Mouse (Mus musculus): ENCODE measurements around the gene Galnt17.

Gene Galnt17

DNA sequence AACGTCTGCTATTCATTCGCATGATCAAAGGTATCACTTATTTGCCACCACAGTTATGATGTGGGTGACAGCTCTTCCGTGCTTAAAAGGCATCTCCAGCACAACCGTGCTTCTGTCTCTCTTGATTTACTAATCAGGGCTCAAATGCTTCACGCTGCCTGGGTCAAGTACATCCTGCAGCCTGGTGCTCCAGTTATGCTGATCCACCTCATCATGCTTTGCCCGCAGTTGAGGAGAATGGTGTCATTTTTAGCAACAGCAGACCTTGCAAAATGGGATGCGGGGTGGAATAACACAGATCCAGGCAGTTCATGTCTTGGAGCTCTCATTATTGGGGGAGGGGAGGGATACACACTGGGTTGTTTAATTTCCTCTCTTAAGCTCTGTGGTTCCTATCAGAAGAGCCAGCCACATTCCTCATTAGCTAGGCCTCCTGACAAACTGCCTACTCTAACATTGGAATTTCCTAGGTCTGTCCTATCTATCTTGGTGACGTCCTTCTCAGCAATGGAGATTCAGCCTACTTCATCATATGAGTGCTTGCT, 187.9 kb downstream of the Galnt17 start:
- no peak for DNase-seq (ENCODE audit: low read depth, low spot score)

DNA sequence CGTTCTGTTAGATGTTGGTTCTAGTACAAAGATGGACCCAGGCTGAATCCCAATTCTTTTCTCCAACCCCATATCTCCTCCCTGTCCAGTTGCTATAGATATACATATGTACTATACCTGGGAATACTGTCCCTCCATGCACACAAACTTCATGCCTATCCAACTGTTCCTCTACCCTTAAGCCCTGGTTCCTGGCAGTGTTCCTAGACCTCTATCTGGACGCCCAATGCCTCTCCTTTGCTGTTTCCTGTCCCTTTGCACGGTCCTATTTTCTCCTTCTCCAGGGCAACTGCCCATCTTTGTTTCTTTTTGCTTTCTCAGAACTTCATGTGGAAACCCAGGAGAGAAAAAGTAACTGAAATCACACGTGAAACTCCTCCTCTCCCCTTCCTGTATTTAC, 188.4 kb downstream of the Galnt17 start:
- DNase-seq (ENCODE audit: low read depth, low spot score), result no peak

DNA sequence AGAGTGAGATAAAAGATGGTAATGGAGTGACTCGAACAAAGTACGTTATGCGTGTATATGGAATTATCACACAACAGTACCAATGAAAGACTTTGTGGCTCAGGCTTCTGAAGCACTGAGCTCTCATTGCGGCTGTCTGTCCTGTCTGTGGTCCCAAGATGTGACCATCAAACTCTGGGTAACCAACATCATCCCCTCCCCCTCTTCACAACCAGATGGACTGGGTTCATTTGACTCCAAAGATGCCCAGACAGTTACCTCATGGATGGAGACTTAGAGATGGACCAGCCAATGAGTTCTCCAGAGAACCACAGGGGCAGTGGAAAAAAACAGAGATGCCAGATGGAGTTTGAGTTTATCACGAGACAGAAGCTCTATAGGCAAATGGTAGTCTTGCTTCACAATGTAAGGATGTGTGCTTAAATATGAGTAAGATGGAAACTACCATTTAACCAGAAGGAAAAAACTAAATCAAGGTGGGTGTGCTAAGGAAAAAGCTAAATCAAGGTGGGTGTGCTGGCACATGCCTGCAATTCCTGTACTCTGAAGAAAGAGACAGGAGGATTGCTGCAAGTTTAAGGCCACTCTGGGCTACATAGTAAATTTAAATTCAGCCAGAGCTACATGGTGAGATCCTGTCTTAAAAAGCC, 190.8 kb downstream of the Galnt17 start:
- DNase-seq (ENCODE audit: low read depth, low spot score), result no peak

DNA sequence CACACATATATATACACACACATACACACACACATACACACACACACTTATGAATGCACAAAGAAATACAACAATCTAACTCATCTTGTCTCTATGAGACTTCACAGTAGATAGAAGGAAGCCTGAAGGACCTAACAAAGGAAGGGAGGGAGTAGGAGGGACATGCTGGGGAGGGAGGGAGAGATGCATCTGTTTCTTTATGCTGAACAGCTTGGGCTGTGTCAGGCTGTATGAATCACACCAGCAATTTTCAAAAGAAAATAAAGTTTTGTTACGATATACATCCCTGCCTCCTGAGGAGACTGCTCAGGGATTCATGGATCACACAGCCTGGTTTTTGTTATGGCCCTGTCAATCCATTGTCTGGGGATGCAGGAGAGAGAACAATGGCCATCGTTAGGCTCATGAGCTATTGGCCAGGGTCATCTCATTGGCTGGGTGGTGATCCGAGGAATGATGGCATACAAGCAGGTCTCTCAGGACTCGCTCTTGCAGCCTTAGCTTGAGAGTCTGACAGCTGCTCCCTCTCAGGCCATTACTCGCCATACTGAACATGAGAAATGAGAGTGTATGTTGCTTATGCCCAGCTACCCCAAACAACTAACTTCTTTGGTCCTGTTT, 194.3 kb downstream of the Galnt17 start:
- DNase-seq (ENCODE audit: low read depth, low spot score), result no peak

DNA sequence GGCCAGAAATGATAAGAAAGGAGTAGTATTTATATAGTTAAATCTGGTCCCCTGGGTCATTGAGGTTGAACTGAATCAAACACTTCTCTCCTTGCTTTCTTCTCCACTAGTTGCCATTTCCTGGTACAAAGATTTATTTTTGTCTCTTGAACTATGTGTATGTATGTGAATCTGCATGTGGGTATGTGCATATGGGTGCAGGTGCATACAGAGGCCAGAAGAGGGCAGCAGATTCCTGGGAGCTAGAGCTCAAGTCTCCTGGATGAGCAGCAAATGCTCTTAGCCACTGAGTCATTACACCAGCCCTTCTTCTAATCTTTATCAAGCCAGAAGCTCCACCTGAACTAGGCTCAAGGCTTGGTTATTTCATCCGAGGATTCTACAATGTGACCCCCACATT, 201.1 kb downstream of the Galnt17 start:
- DNase-seq (ENCODE audit: low read depth, low spot score), result no peak

DNA sequence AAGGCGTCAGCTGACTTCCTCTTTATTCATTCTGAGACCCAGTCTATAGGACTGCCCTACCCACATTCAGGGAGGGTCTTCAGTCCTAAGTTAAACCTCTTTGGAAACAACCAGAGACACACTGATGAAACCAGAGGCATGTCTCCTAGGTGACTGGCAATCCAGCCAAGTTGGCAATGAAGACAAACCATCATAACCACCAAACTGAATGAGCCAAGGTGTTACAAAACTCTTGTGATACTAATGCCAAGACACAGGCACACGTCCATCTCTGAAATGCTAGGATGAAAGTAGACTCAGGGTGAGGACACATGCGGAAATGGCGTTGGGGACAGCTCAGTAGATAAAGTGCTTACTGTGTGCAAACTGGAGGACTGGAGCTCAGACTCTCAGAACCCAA, 211.5 kb downstream of the Galnt17 start:
- DNase-seq (ENCODE audit: low read depth, low spot score), result no peak

DNA sequence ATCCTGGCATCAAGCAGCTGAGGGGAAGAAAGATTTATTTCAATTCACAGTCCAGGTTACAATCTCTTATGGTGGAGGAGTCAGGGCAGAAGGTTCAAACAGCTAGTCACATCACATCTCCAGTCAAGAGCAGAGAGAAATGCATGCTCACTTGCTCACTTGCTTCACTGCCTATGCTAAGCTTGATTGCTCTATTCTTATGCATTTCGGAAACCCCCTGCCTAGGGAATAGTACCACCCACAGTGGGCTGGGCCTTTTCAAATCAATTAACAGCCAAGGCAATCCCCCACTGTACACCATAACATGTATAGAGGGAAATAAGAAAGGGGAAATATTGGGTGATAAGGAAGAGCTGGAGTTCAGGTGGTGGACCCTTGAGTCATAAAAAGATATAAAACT, 212.7 kb downstream of the Galnt17 start:
- no peak for DNase-seq (ENCODE audit: low read depth, low spot score)

DNA sequence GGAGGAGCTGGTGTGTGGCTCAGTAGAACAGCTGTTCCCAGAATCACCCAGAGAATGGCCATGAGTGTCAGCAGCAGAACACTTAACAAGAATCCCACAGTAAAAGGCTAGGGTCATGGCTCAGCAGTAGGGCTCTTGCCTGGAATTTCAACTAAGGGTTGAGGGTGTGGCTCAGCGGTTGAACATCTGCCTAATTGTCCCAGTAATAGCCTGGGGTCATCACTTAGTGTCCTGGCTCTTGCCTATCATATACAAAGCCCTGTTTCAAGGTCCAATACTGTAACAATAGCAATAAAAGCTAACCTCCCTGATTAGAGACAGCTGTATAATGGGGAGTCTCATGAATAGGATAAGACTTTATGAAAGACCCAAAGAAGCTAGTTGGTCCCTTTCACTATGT, 213.5 kb downstream of the Galnt17 start:
- DNase-seq (ENCODE audit: low read depth, low spot score), result no peak

DNA sequence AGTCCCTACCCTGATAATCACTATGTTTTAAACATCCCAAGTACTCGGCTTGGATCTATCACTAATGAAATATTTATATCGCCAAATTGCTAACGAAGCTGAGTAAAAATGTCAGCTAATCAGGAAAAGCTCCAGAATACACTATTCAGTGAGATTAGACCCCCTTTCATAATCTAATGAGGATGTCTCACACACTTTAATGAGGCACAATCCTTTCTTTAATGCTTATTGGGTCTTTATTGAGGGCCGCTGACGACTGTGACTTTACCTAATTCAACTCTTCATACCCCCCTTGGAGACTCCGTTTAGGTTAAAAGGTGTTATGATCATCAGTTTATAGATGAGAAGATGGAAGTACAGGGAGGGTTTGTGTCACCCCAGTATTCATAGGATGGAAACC, 214.2 kb downstream of the Galnt17 start:
- DNase-seq (ENCODE audit: low read depth, low spot score), result no peak

DNA sequence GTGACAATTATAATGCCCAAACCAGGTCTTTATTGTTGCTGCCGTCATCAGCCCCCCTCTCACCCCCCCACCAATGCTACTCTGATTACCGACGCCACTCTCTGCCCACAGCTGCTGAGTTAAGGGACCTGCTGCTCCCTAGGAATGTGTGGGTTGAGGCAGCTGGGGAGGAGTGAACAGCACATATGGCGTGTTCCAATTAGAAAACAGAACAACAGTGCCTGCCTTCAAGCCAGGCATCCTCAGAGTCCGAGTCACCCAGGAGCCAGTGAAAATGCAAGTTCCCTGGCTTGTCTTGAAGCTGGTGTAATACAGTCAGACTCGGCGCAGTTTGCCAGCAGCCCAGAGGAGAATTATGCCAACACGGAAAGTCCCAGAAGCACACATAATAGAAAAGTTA, 218.4 kb downstream of the Galnt17 start:
- DNase-seq (ENCODE audit: low read depth, low spot score), result no peak

DNA sequence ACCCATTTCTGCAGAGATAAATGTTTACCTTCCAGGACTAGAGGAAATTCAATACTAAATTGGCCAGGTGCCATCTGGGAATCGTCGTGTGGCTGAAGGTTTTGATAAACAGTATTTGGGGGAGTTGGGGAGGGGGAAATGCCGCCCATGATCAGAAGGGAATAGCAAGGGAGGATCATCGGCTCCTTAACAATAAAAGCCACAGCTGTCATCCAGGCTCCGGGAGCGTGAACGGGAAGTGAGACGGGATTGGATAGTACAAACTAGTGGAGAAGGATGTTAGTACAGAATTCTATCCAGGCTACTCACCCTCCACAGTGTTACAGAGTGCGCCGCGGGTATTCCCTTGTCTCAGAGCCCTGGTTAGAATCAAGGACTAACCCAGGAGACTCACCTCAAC, 219.4 kb downstream of the Galnt17 start:
- DNase-seq (ENCODE audit: low read depth, low spot score), result no peak

DNA sequence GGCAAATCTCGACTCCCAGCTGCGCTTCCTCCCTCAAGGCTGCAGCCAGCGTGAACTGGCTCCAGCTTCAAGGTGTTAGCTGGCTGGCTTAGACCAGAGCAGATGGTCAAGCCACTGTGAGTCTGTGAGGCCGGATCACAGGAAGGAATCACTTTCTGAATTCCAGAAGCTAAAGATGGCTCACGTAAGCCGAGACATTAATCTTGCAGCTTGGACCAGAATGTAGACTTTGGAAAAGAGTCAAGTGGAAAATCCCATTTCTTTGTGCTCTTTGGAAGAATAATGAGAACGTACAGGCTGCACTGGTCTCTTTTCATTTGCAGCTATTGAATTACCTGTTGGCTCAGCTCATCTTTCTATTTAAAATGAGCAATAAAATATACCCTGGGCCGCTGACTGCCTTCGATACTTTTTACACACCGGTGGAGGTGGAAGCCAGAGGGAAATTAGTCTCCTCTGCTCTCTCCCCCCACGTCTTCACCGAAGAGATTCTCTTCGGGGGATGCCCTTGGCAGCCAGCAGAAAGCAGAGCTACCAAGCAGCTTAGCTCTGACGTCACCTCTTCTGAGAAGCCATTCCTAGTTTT, 225.1 kb downstream of the Galnt17 start:
- no peak for DNase-seq (ENCODE audit: low read depth, low spot score)

DNA sequence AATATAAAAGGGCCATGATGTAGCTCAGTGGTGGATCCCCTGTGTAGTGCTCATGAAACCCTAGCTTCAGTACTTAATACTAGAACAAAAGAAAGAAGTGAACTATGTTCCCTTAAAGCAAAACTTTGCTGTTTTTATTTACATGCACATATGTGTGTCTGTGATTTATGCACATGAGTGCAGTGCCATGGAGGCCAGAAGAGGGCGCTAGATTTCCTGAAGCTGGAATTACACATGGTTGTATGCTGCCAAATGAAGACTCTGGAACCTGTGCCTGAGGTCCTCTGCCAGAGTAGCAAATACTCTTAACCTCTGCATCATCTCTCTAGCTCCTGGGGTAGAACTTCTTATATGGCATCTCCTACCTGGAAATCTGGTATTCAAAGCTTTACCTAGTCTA, 230.6 kb downstream of the Galnt17 start:
- no peak for DNase-seq (ENCODE audit: low read depth, low spot score)

DNA sequence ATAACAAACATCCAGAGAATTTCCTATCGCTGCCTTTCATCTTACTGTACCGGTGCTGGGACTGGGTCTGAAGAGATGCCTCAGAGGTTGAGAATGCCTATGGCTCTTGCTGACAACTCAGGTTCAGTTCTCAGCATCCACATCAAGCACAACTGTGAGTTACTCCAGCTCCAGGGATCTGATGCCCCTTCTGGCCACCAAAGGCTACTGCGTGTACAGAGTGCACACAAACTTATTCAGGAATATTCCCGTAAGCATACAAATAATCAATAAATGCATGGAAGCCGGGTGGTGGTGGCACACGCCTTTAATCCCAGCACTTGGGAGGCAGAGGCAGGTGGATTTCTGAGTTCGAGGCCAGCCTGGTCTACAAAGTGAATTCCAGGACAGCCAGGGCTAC, 232.5 kb downstream of the Galnt17 start:
- no peak for DNase-seq (ENCODE audit: low read depth, low spot score)

DNA sequence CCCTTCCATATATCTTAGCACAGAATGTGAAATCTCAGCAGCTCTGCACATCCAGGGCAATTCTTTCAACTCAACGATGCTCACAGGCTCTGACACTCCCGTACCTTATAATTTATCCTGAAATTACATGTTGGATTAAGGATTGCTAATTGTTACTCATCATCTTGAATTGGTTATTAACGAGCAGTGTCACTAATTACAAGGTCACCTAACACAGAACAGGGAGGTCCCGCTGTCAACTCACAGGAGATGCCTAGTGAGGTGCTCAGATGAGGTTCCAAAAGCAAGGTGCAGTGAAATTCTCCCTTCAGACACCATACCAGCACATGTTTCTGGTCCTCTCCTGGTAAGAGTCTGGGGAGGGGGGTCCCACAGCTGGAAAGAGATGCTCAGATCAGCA, 234.0 kb downstream of the Galnt17 start:
- no peak for DNase-seq (ENCODE audit: low read depth, low spot score)

DNA sequence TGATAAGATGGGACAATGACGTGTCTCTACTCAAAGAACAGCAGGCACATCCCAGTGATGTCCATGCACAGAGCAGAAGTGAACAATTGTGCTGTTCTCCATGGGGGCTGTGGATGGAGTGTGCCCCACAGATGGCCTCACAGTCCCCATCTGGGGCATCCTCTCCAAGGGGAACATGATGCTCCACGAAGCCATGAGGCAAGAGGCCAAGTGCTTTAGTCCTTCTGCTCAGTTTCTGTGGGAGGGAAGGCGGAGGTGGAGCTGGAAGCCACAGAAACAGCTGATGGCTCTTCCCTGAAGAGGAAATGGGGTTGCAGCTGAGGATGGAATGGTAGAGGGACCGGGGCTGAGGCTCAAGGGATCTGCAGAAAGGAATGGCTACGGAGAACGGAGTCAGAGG, 243.1 kb downstream of the Galnt17 start:
- DNase-seq (ENCODE audit: low read depth, low spot score), result no peak

DNA sequence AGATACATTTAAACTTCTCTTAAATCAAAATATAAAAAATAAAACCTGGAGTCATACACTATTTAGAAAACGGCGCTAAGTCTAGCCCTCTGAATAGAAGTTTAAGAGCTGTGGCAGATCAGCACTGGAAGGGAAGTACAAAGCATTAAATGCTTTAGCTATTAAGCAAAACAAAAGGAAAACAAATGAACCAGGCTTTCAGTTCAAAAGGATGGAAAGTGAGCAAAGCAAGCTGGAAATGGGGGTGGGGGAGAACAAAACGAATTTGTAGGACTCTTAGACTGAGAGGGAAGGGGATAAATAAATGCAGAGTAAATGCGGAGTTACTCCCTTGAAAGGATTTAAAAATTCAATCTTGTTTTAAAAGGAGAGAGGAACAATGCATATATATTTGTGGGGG, 259.8 kb downstream of the Galnt17 start:
- no peak for DNase-seq (ENCODE audit: low read depth, low spot score)

DNA sequence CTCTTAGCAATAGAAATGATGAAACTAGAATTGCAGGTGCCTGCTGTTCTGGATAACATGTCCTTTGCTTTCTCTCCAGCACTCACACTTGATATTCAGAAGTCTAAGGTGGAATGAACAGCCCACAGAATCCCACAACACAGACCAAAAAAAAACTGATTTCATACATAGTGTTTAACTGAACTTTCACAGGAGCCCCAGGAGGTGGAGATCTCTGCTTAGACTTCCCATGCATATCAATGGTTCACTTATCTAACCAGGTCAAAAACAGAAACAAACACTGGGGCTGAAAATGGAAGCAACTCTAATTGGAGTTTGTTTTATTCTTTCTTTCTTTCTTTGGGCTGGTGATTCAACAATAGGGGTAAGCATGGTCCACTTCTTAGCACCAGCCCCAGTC, 265.2 kb downstream of the Galnt17 start:
- DNase-seq (ENCODE audit: low read depth, low spot score), result no peak

DNA sequence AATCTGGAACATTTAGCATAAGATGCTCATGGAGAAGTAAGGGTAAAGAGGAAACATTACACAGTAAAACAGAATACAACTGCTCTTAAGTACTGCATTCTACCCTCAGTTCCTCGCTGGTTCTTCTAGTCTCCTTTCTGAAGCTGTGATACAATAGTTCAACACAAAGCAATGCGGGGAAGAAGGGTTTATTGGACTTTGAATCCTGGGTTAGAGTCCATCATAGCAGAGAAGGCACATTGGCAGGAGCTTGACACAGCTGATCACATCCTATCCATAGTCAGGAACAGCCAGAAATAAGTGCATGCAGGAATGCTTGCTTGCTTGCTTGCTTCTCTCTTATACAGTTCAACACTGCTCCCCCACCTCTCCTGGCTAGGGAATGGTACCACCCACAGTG, 267.9 kb downstream of the Galnt17 start:
- DNase-seq (ENCODE audit: low read depth, low spot score), result no peak

DNA sequence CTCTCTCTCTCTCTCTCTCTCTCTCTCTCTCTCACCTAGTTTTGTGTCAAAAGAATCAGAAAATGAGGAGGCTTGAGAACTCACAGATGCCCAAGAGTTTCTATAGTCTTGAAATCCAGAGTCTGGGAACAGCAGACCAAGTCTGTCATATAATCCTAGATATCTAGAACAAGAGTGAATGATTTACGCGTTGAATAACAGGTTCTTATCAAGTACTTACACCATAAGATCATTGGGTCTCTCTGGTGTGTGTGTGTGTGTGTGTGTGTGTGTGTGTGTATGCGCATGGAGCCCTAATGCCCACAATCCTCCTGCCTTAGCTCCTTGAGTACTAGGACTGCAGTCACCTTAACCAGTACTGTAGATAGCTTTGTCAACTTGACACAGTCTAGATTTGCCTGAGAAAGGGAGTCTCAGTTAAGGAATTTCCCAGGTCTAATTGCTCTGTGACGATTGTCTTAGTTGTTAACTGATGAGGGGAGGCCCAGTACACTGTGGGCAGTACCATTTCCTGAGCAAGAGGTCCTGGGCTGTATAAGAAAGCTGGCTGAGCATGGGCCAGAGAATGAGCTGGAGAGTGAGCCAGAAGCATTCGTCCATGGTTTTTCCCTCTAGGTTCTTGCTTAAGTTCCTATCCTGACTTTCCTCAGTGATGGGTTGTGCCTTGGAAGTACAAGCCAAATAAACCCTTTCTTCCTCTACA, 268.5 kb downstream of the Galnt17 start:
- DNase-seq (ENCODE audit: low read depth, low spot score), result no peak

DNA sequence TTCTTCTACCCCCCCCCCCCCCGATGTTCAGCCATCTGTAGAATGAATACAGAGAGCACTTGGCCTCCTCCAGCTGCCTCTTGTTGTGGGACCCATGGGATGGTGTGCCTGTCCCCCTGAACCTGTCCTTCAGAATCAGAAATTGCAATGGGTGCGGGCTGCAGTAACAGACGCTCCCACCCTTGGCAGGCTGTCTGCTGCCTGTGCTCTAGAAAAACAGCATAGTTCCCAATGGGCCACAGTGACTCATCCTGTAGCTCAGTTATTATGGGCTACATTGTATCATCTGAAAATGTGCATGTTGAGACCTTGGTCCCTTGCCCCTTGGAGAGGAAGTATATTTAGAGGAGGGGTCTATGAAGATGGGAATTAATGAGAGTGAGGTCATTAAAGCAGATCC, 283.8 kb downstream of the Galnt17 start:
- DNase-seq (ENCODE audit: low read depth, low spot score), result no peak

DNA sequence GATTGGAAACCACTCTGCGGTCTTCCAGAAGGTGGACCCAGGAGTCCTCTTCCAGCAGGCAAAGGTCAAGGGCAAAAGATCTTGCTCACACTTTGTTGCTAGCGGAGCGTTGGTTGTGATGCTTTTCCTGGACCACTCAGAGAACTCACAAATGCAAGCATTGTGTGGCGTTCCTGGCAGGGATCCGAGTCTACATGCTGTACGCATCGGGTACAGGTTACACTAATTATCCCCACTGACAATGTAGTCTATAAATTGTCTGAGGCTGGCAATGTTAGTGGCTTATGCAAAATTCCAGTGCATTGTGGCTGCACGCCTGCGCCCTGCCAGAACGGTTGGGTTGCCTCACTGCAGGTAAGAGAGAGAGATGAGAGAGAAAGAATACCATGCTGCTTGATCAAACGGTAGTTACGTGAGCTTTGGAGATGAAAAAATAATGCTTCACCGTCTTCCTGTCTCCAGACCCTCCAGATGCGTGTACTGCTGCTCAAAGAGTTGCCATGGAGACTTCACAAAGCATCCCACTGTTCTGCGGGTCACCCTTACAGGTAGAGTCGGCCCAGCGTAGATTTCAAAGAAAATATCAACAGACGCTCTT, 285.8 kb downstream of the Galnt17 start:
- no peak for DNase-seq (ENCODE audit: low read depth, low spot score)

All from A20 (cell line).